Mouse (Mus musculus): ENCODE measurements around the gene Ackr3. TPM values are rescaled to one million over a fixed set of nuclear protein-coding genes. Genes with fewer than 3 reads are reported as not detected.

The Ackr3 gene
- polyA plus RNA-seq, 1 experiment from 2014 or later, result 11.1 TPM

GRCm38 (mm10) chr1:90230611-90231010, 26.8 kb downstream of the Ackr3 start:
- Histone ChIP-seq H3K9ac (no peak overlapping the region), H3K4me1 (replicated peaks; ENCODE audit: control insufficient read depth, insufficient read depth, low read length) (peaks cover 42% of the 10 kb centered on the region), H3K27me3 (ENCODE audit: control insufficient read depth, insufficient read depth, low read length) (no peaks in the 10 kb centered on the region), H3K4me3 (replicated peaks; ENCODE audit: low read length) (no peak overlapping the region), H3K36me3 (replicated peaks; ENCODE audit: control insufficient read depth, insufficient read depth) (no peaks in the 10 kb centered on the region), H3K9me3 (ENCODE audit: control insufficient read depth, low read length) (no peaks in the 10 kb centered on the region), H3K27ac (no peak overlapping the region), H3K4me2 (replicated peaks) (no peak overlapping the region)
- WGBS, result 64% methylated on average over 4 of the region's 4 CpGs
- DNase-seq (ENCODE audit: low spot score), result no peak
- ATAC-seq (ENCODE audit: low FRiP score), result no peak

DNA sequence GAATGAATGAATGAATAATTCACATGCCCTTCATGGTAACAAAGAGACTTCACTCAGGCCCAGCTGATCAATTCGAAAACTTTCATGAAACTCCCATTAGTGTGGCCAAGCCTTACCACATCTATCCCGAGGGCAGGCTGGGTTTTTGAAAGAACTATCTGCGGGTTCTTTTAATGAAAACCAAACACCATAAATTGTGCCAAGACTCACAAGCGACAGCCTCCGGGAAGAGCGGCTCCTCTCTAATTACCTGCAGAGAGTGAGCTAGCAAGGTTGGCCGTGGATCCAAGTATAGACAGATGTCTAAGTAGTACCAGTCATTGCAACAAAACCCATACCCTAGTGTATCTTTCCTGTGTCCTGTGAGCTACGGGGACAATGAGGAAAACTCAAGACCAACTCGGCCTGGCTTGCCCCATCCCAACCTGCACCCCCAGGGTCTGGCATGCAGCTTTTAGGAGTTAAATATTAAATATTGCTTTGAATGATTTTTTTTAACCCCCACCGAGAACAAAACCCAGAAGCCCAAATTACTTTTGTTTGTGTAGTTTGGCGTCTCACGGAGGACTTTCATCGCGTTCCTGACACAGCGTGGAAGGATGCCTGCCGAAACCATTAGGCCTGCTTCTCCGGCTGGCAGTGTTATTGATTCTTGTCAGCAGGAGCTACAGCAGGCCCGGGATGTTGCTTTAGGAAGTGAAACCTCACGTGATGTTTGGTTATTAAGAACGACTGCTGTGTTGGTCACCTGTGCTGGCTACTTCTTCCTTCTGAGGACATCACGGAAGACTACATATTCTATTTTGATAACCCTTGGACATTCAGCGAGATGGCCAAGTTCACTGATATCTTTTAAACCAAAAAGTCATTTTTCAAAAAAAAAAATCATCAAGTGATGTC, 28.1 kb downstream of the Ackr3 start:
- H3K9me3 ChIP-seq (ENCODE audit: control insufficient read depth, low read length), result no peaks in the 10 kb centered on the region
- no peaks in the 10 kb centered on the region for H3K27me3 ChIP-seq (ENCODE audit: control insufficient read depth, insufficient read depth, low read length)
- DNase-seq (ENCODE audit: low spot score) (no peak), ATAC-seq (ENCODE audit: low FRiP score) (no peak)
- 64% methylated on average over 22 of the region's 22 CpGs for WGBS
- no peak overlapping the region for H3K9ac ChIP-seq
- H3K4me3 ChIP-seq (replicated peaks; ENCODE audit: low read length), result no peak overlapping the region
- H3K4me2 ChIP-seq (replicated peaks), result no peak overlapping the region
- H3K36me3 ChIP-seq (replicated peaks; ENCODE audit: control insufficient read depth, insufficient read depth), result no peaks in the 10 kb centered on the region
- peaks cover 42% of the 10 kb centered on the region for H3K4me1 ChIP-seq (replicated peaks; ENCODE audit: control insufficient read depth, insufficient read depth, low read length)
- H3K27ac ChIP-seq, result no peak overlapping the region

GRCm38 (mm10) chr1:90232491-90232885, 28.7 kb downstream of the Ackr3 start:
- Histone ChIP-seq H3K36me3 (replicated peaks; ENCODE audit: control insufficient read depth, insufficient read depth) (no peaks in the 10 kb centered on the region), H3K27ac (no peak overlapping the region), H3K27me3 (ENCODE audit: control insufficient read depth, insufficient read depth, low read length) (no peaks in the 10 kb centered on the region), H3K4me1 (replicated peaks; ENCODE audit: control insufficient read depth, insufficient read depth, low read length) (peaks cover 40% of the 10 kb centered on the region), H3K9me3 (ENCODE audit: control insufficient read depth, low read length) (no peaks in the 10 kb centered on the region), H3K4me2 (replicated peaks) (no peak overlapping the region), H3K4me3 (replicated peaks; ENCODE audit: low read length) (no peak overlapping the region), H3K9ac (no peak overlapping the region)
- no peak for DNase-seq (ENCODE audit: low spot score)
- ATAC-seq (ENCODE audit: low FRiP score), result no peak

GRCm38 (mm10) chr1:90234620-90235054, 30.9 kb downstream of the Ackr3 start:
- Histone ChIP-seq H3K36me3 (replicated peaks; ENCODE audit: control insufficient read depth, insufficient read depth) (no peaks in the 10 kb centered on the region), H3K9ac (no peak overlapping the region), H3K4me1 (replicated peaks; ENCODE audit: control insufficient read depth, insufficient read depth, low read length) (peaks cover 22% of the 10 kb centered on the region), H3K27ac (no peak overlapping the region), H3K9me3 (ENCODE audit: control insufficient read depth, low read length) (no peaks in the 10 kb centered on the region), H3K4me2 (replicated peaks) (no peak overlapping the region), H3K27me3 (ENCODE audit: control insufficient read depth, insufficient read depth, low read length) (no peaks in the 10 kb centered on the region), H3K4me3 (replicated peaks; ENCODE audit: low read length) (no peak overlapping the region)
- 78% methylated on average over 11 of the region's 11 CpGs for WGBS
- ATAC-seq (ENCODE audit: low FRiP score), result no peak
- no peak for DNase-seq (ENCODE audit: low spot score)

GRCm38 (mm10) chr1:90236640-90237039, 32.9 kb downstream of the Ackr3 start:
- DNase-seq (ENCODE audit: low spot score), result no peak
- 85% methylated on average over 2 of the region's 2 CpGs for WGBS
- H3K9me3 ChIP-seq (ENCODE audit: control insufficient read depth, low read length), result no peaks in the 10 kb centered on the region

GRCm38 (mm10) chr1:90238095-90238888, 34.5 kb downstream of the Ackr3 start:
- ATAC-seq (ENCODE audit: low FRiP score), result no peak

More at GRCm38 (mm10) chr1:90236640-90237039, 32.9 kb downstream of the Ackr3 start:
- no peak overlapping the region for H3K9ac ChIP-seq
- no peaks in the 10 kb centered on the region for H3K27me3 ChIP-seq (ENCODE audit: control insufficient read depth, insufficient read depth, low read length)
- ATAC-seq (ENCODE audit: low FRiP score), result no peak
- H3K27ac ChIP-seq, result no peak overlapping the region
- no peak overlapping the region for H3K4me2 ChIP-seq (replicated peaks)
- no peak overlapping the region for H3K4me3 ChIP-seq (replicated peaks; ENCODE audit: low read length)
- no peaks in the 10 kb centered on the region for H3K36me3 ChIP-seq (replicated peaks; ENCODE audit: control insufficient read depth, insufficient read depth)
- H3K4me1 ChIP-seq (replicated peaks; ENCODE audit: control insufficient read depth, insufficient read depth, low read length), result peaks cover 22% of the 10 kb centered on the region

DNA sequence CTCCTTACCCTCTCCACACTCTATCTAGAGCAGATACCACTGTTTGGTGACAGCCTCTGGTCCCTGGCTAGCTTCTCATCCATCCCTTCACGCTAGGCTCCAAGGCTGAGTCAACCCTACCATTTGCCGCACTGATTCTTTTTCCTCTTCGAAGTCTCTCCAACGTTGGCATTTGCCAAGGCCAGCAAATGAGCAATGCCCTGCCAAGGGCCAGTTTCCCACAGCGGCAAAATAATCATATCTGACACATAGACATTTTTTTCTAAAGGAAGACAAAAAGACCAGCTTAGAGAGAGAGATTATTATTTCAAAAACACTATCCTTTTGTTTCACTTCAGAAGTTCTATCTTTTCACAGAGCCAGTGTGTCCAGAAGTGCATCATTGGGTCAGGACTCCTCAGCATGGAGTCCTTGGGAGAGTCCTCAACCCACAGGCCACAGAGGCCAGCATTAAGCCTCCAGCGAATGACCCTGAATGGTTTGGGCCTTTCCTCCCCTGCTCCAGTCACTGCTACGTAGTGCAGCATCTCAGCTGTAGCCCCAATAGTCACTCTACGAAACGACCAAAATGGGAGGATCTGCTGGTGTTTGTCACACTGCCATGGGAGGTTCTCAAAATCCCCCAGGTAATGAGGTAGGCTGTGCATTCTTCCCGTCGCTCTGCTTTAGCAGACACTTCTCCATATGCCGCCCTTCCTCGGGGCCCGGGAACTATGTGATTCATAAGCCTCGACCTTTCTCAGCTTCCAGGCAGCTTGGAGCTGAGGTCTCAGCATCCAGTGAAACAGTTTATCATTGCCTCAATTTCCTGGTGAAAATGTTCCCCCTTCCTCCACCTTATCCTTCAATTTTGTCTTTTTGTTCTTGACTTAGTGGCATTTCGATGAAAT, 35.8 kb downstream of the Ackr3 start:
- no peaks in the 10 kb centered on the region for H3K27me3 ChIP-seq (ENCODE audit: control insufficient read depth, insufficient read depth, low read length)
- 89% methylated on average over 16 of the region's 16 CpGs for WGBS
- H3K36me3 ChIP-seq (replicated peaks; ENCODE audit: control insufficient read depth, insufficient read depth), result no peaks in the 10 kb centered on the region
- DNase-seq (ENCODE audit: low spot score) (no peak), ATAC-seq (ENCODE audit: low FRiP score) (no peak)
- 0 out of 2 replicates have a peak, but pooled peaks cover 3% of the 10 kb centered on the region for H3K4me1 ChIP-seq (replicated peaks; ENCODE audit: control insufficient read depth, insufficient read depth, low read length)
- H3K4me2 ChIP-seq (replicated peaks), result no peak overlapping the region
- no peaks in the 10 kb centered on the region for H3K9me3 ChIP-seq (ENCODE audit: control insufficient read depth, low read length)
- no peak overlapping the region for H3K4me3 ChIP-seq (replicated peaks; ENCODE audit: low read length)
- H3K27ac ChIP-seq, result no peak overlapping the region
- no peak overlapping the region for H3K9ac ChIP-seq

More at GRCm38 (mm10) chr1:90238095-90238888, 34.5 kb downstream of the Ackr3 start:
- DNase-seq (ENCODE audit: low spot score), result no peak
- Histone ChIP-seq H3K4me2 (replicated peaks) (no peak overlapping the region), H3K9ac (no peak overlapping the region), H3K4me3 (replicated peaks; ENCODE audit: low read length) (no peak overlapping the region), H3K27me3 (ENCODE audit: control insufficient read depth, insufficient read depth, low read length) (no peaks in the 10 kb centered on the region), H3K9me3 (ENCODE audit: control insufficient read depth, low read length) (no peaks in the 10 kb centered on the region), H3K36me3 (replicated peaks; ENCODE audit: control insufficient read depth, insufficient read depth) (no peaks in the 10 kb centered on the region), H3K27ac (no peak overlapping the region), H3K4me1 (replicated peaks; ENCODE audit: control insufficient read depth, insufficient read depth, low read length) (peaks cover 11% of the 10 kb centered on the region; the same call in 1 of the 2 replicates)
- 80% methylated on average over 9 of the region's 9 CpGs for WGBS

DNA sequence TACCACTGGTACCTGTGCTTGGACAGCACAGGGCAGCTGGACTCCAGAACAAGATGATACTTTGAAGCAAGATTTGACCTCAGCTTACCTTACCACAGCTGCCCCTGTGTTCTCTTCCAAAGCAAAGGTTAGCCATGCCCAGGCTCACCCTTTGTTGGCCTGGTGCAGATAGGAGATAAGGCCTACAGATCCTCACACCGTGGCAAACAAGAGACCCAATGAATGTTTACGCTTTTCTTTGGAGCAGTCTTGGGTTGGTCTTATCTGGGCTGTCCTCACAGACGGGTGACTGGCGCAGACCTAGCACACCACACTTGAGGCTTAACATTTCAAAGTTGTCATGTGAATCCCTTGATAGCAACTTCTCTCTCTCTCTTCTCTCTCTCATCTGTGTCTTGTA, 36.5 kb downstream of the Ackr3 start:
- no peaks in the 10 kb centered on the region for H3K4me1 ChIP-seq (replicated peaks; ENCODE audit: control insufficient read depth, insufficient read depth, low read length)
- WGBS, result 93% methylated on average over 4 of the region's 4 CpGs
- no peaks in the 10 kb centered on the region for H3K36me3 ChIP-seq (replicated peaks; ENCODE audit: control insufficient read depth, insufficient read depth)
- H3K4me3 ChIP-seq (replicated peaks; ENCODE audit: low read length), result no peak overlapping the region
- H3K9ac ChIP-seq, result no peak overlapping the region
- ATAC-seq (ENCODE audit: low FRiP score) (no peak), DNase-seq (ENCODE audit: low spot score) (no peak)
- H3K27ac ChIP-seq, result no peak overlapping the region
- H3K27me3 ChIP-seq (ENCODE audit: control insufficient read depth, insufficient read depth, low read length), result no peaks in the 10 kb centered on the region
- H3K4me2 ChIP-seq (replicated peaks), result no peak overlapping the region
- no peaks in the 10 kb centered on the region for H3K9me3 ChIP-seq (ENCODE audit: control insufficient read depth, low read length)

All from hindbrain, embryonic 14.5 days (tissue).